Mouse (Mus musculus): Measurements from ENCODE around the gene Gm2a. TPM values are rescaled to one million over a fixed set of nuclear protein-coding genes. Genes with fewer than 3 reads are reported as not detected.

The Gm2a gene
- polyA plus RNA-seq, 1 experiment from 2014 or later, result 84.3 TPM

- H3K36me3 ChIP-seq (ENCODE audit: control insufficient read depth, insufficient read depth, low read length), result no peaks in the 10 kb centered on the region
- no peak overlapping the region for H3K27ac ChIP-seq (replicated peaks)
- H3K4me3 ChIP-seq (ENCODE audit: low read depth, low read length), result no peak overlapping the region
- H3K9ac ChIP-seq (ENCODE audit: low read length), result no peak overlapping the region
- H3K9me3 ChIP-seq (ENCODE audit: control insufficient read depth, low read length), result no peaks in the 10 kb centered on the region
- WGBS, result 40% methylated on average over 2 of the region's 2 CpGs
- no peak for DNase-seq (ENCODE audit: low spot score)
- no peak overlapping the region for H3K4me2 ChIP-seq (replicated peaks; ENCODE audit: low read depth)
- no peak for TF ChIP-seq EP300 (optimal IDR thresholded peaks at IDR 0.05)
- TF ChIP-seq CTCF (IDR thresholded peaks at IDR 0.05; ENCODE audit: low read depth), result no peak
- no peak for ATAC-seq (ENCODE audit: low FRiP score, low TSS enrichment)
- no peaks in the 10 kb centered on the region for H3K27me3 ChIP-seq (ENCODE audit: control insufficient read depth, insufficient read depth, low read length)
- H3K4me1 ChIP-seq (replicated peaks; ENCODE audit: control insufficient read depth, insufficient read depth), result no peaks in the 10 kb centered on the region
Observed at GRCm38 (mm10) chr11:55069023-55069422, 28.9 kb upstream of the Gm2a start.

GRCm38 (mm10) chr11:55071344-55071743 lies 26.6 kb upstream of the Gm2a start:
- WGBS, result 90% methylated on average over 5 of the region's 5 CpGs
- Histone ChIP-seq H3K36me3 (ENCODE audit: control insufficient read depth, insufficient read depth, low read length) (no peaks in the 10 kb centered on the region), H3K9ac (ENCODE audit: low read length) (no peak overlapping the region), H3K4me2 (replicated peaks; ENCODE audit: low read depth) (no peak overlapping the region), H3K27me3 (ENCODE audit: control insufficient read depth, insufficient read depth, low read length) (no peaks in the 10 kb centered on the region), H3K9me3 (ENCODE audit: control insufficient read depth, low read length) (no peaks in the 10 kb centered on the region), H3K4me1 (replicated peaks; ENCODE audit: control insufficient read depth, insufficient read depth) (no peaks in the 10 kb centered on the region), H3K4me3 (ENCODE audit: low read depth, low read length) (no peak overlapping the region), H3K27ac (replicated peaks) (no peak overlapping the region)
- ATAC-seq (ENCODE audit: low FRiP score, low TSS enrichment) (no peak), DNase-seq (ENCODE audit: low spot score) (no peak)
- no peak for TF ChIP-seq CTCF (IDR thresholded peaks at IDR 0.05; ENCODE audit: low read depth)
- no peak for TF ChIP-seq EP300 (optimal IDR thresholded peaks at IDR 0.05)

- Histone ChIP-seq H3K27me3 (ENCODE audit: control insufficient read depth, insufficient read depth, low read length) (no peaks in the 10 kb centered on the region), H3K27ac (replicated peaks) (no peak overlapping the region), H3K9ac (ENCODE audit: low read length) (no peak overlapping the region), H3K4me1 (replicated peaks; ENCODE audit: control insufficient read depth, insufficient read depth) (0 out of 2 replicates have a peak, but pooled peaks cover 2% of the 10 kb centered on the region), H3K4me2 (replicated peaks; ENCODE audit: low read depth) (no peak overlapping the region), H3K4me3 (ENCODE audit: low read depth, low read length) (no peak overlapping the region), H3K9me3 (ENCODE audit: control insufficient read depth, low read length) (no peaks in the 10 kb centered on the region), H3K36me3 (ENCODE audit: control insufficient read depth, insufficient read depth, low read length) (no peaks in the 10 kb centered on the region)
- no peak for DNase-seq (ENCODE audit: low spot score)
- WGBS, result 79% methylated on average over 8 of the region's 8 CpGs
- TF ChIP-seq CTCF (IDR thresholded peaks at IDR 0.05; ENCODE audit: low read depth) (no peak), EP300 (optimal IDR thresholded peaks at IDR 0.05) (no peak)
- no peak for ATAC-seq (ENCODE audit: low FRiP score, low TSS enrichment)
Observed at GRCm38 (mm10) chr11:55072467-55072866, 25.4 kb upstream of the Gm2a start.

- H3K4me2 ChIP-seq (replicated peaks; ENCODE audit: low read depth), result no peak overlapping the region
- 0 out of 2 replicates have a peak, but pooled peaks cover 2% of the 10 kb centered on the region for H3K4me1 ChIP-seq (replicated peaks; ENCODE audit: control insufficient read depth, insufficient read depth)
- H3K9ac ChIP-seq (ENCODE audit: low read length), result no peak overlapping the region
- no peak for TF ChIP-seq EP300 (optimal IDR thresholded peaks at IDR 0.05)
- no peak for TF ChIP-seq CTCF (IDR thresholded peaks at IDR 0.05; ENCODE audit: low read depth)
- H3K27me3 ChIP-seq (ENCODE audit: control insufficient read depth, insufficient read depth, low read length), result no peaks in the 10 kb centered on the region
- no peak overlapping the region for H3K4me3 ChIP-seq (ENCODE audit: low read depth, low read length)
- H3K27ac ChIP-seq (replicated peaks), result no peak overlapping the region
- ATAC-seq (ENCODE audit: low FRiP score, low TSS enrichment) (no peak), DNase-seq (ENCODE audit: low spot score) (no peak)
- no peaks in the 10 kb centered on the region for H3K36me3 ChIP-seq (ENCODE audit: control insufficient read depth, insufficient read depth, low read length)
- WGBS, result 52% methylated on average over 10 of the region's 10 CpGs
- no peaks in the 10 kb centered on the region for H3K9me3 ChIP-seq (ENCODE audit: control insufficient read depth, low read length)
Observed at GRCm38 (mm10) chr11:55073191-55073590, 24.7 kb upstream of the Gm2a start.

GRCm38 (mm10) chr11:55075602-55076001 lies 22.3 kb upstream of the Gm2a start:
- H3K9ac ChIP-seq (ENCODE audit: low read length), result no peak overlapping the region
- H3K4me1 ChIP-seq (replicated peaks; ENCODE audit: control insufficient read depth, insufficient read depth), result 0 out of 2 replicates have a peak, but pooled peaks cover 2% of the 10 kb centered on the region
- no peak for ATAC-seq (ENCODE audit: low FRiP score, low TSS enrichment)
- no peak overlapping the region for H3K4me2 ChIP-seq (replicated peaks; ENCODE audit: low read depth)
- H3K9me3 ChIP-seq (ENCODE audit: control insufficient read depth, low read length), result no peaks in the 10 kb centered on the region
- H3K27me3 ChIP-seq (ENCODE audit: control insufficient read depth, insufficient read depth, low read length), result no peaks in the 10 kb centered on the region
- no peak for TF ChIP-seq EP300 (optimal IDR thresholded peaks at IDR 0.05)
- no peak for TF ChIP-seq CTCF (IDR thresholded peaks at IDR 0.05; ENCODE audit: low read depth)
- no peak overlapping the region for H3K4me3 ChIP-seq (ENCODE audit: low read depth, low read length)
- no peaks in the 10 kb centered on the region for H3K36me3 ChIP-seq (ENCODE audit: control insufficient read depth, insufficient read depth, low read length)
- WGBS, result 50% methylated on average over 2 of the region's 2 CpGs
- DNase-seq (ENCODE audit: low spot score), result no peak
- H3K27ac ChIP-seq (replicated peaks), result no peak overlapping the region

DNA sequence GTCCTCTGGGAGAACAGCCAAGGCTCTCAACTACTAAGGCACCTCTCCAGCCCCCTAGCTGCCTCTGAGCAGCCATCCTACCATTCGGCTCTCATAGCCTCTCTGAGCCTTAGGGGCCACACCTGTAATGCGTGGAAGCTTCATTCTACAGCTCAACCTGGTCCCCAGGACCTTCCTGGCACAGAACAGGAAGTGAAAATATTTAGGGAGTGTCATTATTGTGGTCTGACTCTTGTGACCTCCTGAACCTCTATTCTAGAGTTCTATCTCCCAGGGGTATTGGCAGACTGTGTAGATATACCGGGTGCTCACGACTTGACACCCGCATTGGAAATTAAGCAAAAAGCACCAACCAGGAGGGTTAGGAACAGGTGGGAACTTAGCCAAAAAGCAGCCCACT lies 21.7 kb upstream of the Gm2a start:
- Histone ChIP-seq H3K9me3 (ENCODE audit: control insufficient read depth, low read length) (no peaks in the 10 kb centered on the region), H3K4me3 (ENCODE audit: low read depth, low read length) (no peak overlapping the region), H3K4me1 (replicated peaks; ENCODE audit: control insufficient read depth, insufficient read depth) (0 out of 2 replicates have a peak, but pooled peaks cover 2% of the 10 kb centered on the region), H3K36me3 (ENCODE audit: control insufficient read depth, insufficient read depth, low read length) (no peaks in the 10 kb centered on the region), H3K27ac (replicated peaks) (no peak overlapping the region), H3K4me2 (replicated peaks; ENCODE audit: low read depth) (no peak overlapping the region), H3K9ac (ENCODE audit: low read length) (no peak overlapping the region), H3K27me3 (ENCODE audit: control insufficient read depth, insufficient read depth, low read length) (no peaks in the 10 kb centered on the region)
- no peak for ATAC-seq (ENCODE audit: low FRiP score, low TSS enrichment)
- no peak for DNase-seq (ENCODE audit: low spot score)
- TF ChIP-seq CTCF (IDR thresholded peaks at IDR 0.05; ENCODE audit: low read depth) (no peak), EP300 (optimal IDR thresholded peaks at IDR 0.05) (no peak)
- 91% methylated on average over 5 of the region's 5 CpGs for WGBS
